Mouse (Mus musculus): ENCODE data around the gene Rps19bp1.

Gene Rps19bp1

GRCm38 (mm10) chr15:80219705-80220657, 44.1 kb downstream of the Rps19bp1 start:
- peak; percentile 86 for DNase-seq (ENCODE audit: low read depth, low spot score)

GRCm38 (mm10) chr15:80219211-80219610, 44.9 kb downstream of the Rps19bp1 start:
- DNase-seq (ENCODE audit: low read depth, low spot score) = peak; percentile 92

- DNase-seq (ENCODE audit: low read depth, low spot score) = no peak
These were observed 46.6 kb downstream of the Rps19bp1 start for GRCm38 (mm10) chr15:80217476-80217875.

DNA sequence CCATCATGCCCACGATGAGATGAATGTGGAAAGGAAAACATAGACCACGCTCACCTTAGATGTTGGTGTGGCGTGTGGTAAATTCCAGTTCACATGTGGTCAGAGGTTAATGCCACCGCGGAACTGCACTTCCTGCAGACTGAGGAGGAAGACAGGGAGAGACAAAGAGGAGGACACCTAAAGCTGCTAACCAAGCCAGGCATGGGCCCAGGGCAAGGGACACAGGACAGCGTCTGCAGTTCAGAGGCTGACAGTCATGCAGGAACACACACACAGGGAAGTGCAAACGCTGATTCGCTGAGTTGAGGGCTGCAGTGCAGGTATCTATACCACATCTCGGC, 47.7 kb downstream of the Rps19bp1 start:
- no peak for DNase-seq (ENCODE audit: low read depth, low spot score)

DNA sequence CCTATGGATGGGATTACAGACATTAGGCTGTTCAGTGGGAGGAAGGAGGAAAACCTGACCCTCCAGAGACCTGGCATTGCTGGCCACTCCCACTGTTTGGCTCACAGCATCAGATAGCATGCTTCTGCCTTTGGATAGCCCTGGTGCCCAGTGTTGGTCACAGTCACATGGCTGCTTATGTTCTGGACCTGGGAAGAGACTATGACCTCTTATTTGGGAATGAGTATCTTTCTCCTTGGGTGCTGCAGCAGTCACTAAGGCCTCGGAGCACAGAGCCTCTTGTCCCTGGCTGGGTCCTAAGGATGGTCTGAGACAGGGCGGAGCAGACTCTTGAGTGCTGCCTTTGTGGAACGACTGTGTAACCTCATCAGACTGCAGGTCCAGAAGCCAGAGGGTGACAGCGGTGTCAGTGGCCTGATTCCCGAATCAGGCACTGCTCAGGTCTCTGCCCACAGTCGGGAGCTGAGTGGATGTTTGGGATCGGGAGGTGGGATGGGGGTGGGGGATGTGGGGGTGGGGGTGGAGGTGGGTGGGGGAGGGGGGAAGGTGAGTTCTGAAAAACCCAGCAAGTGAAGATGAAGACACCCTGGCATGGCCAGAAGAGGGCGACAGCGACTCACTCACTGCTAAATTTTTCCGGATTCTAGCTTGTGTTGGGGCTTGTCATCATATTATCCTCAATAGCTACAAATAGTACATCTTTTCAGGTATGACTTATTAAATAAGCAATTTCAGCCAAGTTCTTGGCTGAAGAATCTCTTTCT, 48.2 kb downstream of the Rps19bp1 start:
- DNase-seq (ENCODE audit: low read depth, low spot score) = peak; percentile 60

DNA sequence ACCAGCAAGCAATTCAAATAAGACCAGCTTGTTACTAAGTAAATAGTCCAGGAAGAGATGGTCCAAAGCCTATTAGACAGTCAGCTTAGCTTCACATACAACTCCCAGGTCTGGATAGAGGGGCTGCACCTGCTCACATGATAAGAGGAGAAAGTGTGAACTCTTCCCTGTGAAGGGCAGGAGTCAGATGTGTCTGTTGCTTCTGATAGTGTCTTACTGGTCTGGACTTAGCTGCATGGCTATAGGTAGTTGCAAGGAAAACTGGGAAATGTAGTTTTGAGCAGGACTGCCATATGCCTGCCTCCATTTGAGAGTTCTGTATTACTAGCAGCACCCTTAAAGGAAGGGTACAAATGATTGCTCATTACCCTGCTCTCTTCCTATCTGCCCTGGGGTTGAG, 50.4 kb downstream of the Rps19bp1 start:
- DNase-seq (ENCODE audit: low read depth, low spot score) = no peak
